Mouse (Mus musculus) neutrophil, adult 65 days (primary cell): ENCODE measurements around the gene Gatm. TPM values are rescaled to one million over a fixed set of nuclear protein-coding genes. Genes with fewer than 3 reads are reported as not detected.

ENCODE experiments used
- total RNA-seq: library from RNA; stranded (reverse); gene quantifications from 2 replicates; pipeline ENCODE4 v1.2.4, GENCODE M21; 2023

The Gatm gene
- 25.4 and 25.9 TPM in 2 replicates for total RNA-seq

GRCm38 (mm10) chr2:122610746-122611653 is at the start of gene Gatm:
Gene Gatm (minus strand): TSS chr2:122611303.

DNA sequence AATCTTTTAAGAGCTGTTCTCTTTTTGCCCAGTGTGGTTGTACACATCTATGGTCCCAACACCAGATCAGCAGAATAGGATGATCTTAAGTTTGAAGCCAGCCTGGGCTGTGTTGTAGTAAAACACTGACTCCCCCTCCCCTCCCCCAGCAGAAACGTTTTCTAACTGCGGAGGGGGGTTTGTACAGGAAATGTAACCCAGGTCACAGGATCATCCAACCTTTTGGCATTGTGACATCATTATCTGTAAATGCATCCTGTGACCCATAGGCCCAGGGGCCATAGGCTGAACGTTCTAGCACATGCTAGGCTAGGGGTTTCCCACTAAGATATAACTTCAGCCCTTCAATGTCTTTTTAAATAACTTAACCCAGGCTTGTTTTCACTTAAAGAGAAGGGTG is 25.6 kb upstream of the Gatm start, which contains the start of gene AA467197:
TSS of gene AA467197 (plus strand) at position 301 of the 400 bp plus-strand sequence.

Other genes starting within 250 kb of the Gatm start
- gene Shf, start 242.1 kb downstream of the Gatm start, total RNA-seq = 0.43 and 0.88 TPM in 2 replicates
- 40.3 and 42.5 TPM in 2 replicates for gene Slc28a2, start 184.8 kb downstream of the Gatm start, total RNA-seq
- 3.9 and 4.2 TPM in 2 replicates for gene Gm14085, start 126.4 kb downstream of the Gatm start, total RNA-seq
- gene AA467197, start 25.7 kb upstream of the Gatm start, total RNA-seq = 222 and 238 TPM in 2 replicates
- gene Slc30a4, start 91.4 kb upstream of the Gatm start, total RNA-seq = 0.22 and 0.77 TPM in 2 replicates
- 15.2 and 23.0 TPM in 2 replicates for gene Bloc1s6, start 127.2 kb upstream of the Gatm start, total RNA-seq
- gene Sqor, start 153.9 kb upstream of the Gatm start, total RNA-seq = 153 and 158 TPM in 2 replicates